Mouse (Mus musculus) lung, embryonic 16.5 days (tissue): ENCODE measurements around the gene H2afy2. TPM values are rescaled to one million over a fixed set of nuclear protein-coding genes. Genes with fewer than 3 reads are reported as not detected.
A peak's percentile ranks its signal among the peaks of the same experiment; 100 is the strongest.

ENCODE experiments used
- ATAC-seq: fragments of 200-750 bp; cut with Nextera tagmentation; 2 replicates; pipeline ENCODE4 v1.8.0; 2017; ENCODE audit warnings: low read depth, mild to moderate bottlenecking, moderate library complexity
- H3K27ac ChIP-seq: fragments of 300-500 bp; sonication (generic); 2 replicates; pipeline ENCODE4 v1.5.1; 2014; ENCODE audit warnings: mild to moderate bottlenecking, control low read depth, low read length
- H3K27me3 ChIP-seq: fragments of 300-500 bp; sonication (generic); 2 replicates; pipeline ENCODE4 v1.6.1; 2014; ENCODE audit warnings: low read depth, low read length, mixed read lengths; ENCODE audit not compliant: control insufficient read depth, insufficient read depth
- H3K36me3 ChIP-seq: fragments of 300-500 bp; sonication (generic); 2 replicates; pipeline ENCODE4 v1.6.1; 2014; ENCODE audit warnings: low read length; ENCODE audit not compliant: control insufficient read depth, insufficient read depth
- H3K4me1 ChIP-seq: fragments of 300-500 bp; sonication (generic); replicated peaks from 2 replicates; pipeline ENCODE4 v1.6.1; 2014; ENCODE audit warnings: low read length, mixed read lengths; ENCODE audit not compliant: control insufficient read depth, insufficient read depth
- H3K4me2 ChIP-seq: fragments of 300-500 bp; sonication (generic); 2 replicates; pipeline ENCODE4 v1.6.1; 2014; ENCODE audit warnings: low read depth, low read length, control low read depth
- H3K4me3 ChIP-seq: fragments of 300-500 bp; sonication (generic); 2 replicates; pipeline ENCODE4 v1.5.1; 2014; ENCODE audit warnings: mild to moderate bottlenecking, low read length, control low read depth
- H3K9ac ChIP-seq: fragments of 300-500 bp; sonication (generic); 2 replicates; pipeline ENCODE4 v1.6.1; 2014; ENCODE audit warnings: low read length, control low read depth
- H3K9me3 ChIP-seq: fragments of 300-500 bp; sonication (generic); 2 replicates; pipeline ENCODE4 v1.6.1; 2016; ENCODE audit warnings: low read length; ENCODE audit not compliant: control insufficient read depth
- WGBS: fragments of 180-500 bp; shearing (Covaris S2); extraction: QIAGEN DNeasy Blood & Tissue Kit; methylation state at CpG from one replicate; pipeline ENCODE4 v1.1.7; 2014; 5-methylcytosine and 5-hydroxymethylcytosine counted together
- polyA plus RNA-seq: library from polyadenylated mRNA; unstranded; fragments of >200 nt; fragmentation: Nextera tagmentation; extraction: Ambion mirVana; gene quantifications from 2 replicates; pipeline ENCODE4 v1.2.1, GENCODE M21; 2015

The H2afy2 gene
- polyA plus RNA-seq, 1 experiment from 2014 or later: 107 TPM

DNA sequence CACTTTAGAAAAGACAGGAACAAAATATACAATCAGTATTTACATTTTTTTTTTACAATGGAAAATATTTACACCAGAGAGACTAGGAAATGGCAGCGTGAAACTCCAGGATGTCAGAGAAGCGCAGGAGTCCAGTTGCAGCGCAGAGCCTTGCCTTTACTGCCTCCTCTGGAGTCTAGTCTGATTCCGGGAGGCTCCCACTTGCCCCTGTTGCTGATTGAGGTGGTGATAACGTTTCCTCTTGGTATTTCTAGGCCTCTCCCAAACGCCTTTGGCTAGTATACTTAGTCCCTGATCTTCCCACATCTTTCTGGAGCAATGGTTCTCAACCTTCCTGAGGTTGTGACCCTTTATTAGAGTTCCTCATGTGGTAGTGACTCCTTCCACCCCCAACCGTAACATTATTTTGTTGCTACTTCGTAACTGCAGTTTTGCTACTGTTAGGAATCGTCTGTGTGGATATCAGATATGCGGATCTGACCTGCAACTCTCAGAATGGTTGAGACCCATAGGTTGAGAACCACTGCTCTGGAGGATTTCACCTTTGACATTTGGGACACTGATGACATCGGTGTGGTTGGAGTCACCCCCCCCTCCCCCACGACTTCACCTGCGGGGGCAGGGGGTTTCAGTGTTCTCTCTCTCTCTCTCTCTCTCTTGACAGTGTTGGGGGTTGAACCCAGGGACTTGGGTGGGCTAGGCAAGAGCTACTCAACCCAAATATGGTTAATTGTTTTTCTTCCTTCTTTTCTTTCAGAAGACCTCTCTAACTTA lies 42.2 kb upstream of the H2afy2 start:
- Histone ChIP-seq H3K4me2 (no peak overlapping the region), H3K9me3 (no peaks in the 10 kb centered on the region), H3K27ac (no peak overlapping the region), H3K4me3 (no peak overlapping the region), H3K36me3 (no peaks in the 10 kb centered on the region), H3K27me3 (no peaks in the 10 kb centered on the region), H3K9ac (no peak overlapping the region), H3K4me1 (peaks cover 8% of the 10 kb centered on the region)
- WGBS: 59% methylated on average over 13 of the region's 13 CpGs
- ATAC-seq: no peak

DNA sequence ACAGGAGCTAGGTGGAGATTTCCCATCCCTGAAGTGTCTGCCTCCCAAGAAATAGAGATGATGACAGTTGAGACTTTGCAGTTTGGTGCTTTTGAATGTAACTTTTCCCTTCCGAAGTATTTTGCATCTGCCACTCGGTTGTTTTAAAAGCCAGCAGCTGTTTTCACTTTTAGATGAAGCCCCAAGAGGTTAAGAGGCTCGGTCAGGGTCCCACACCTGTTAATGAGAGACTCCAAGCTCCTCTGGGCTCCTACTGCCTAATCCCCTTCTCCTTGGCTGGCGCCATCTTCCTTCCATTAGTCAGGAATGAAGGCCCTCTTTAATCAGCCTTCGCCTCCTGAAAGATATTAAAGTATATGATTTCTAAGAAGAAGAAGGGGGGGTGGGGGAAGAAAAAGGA lies 41.6 kb upstream of the H2afy2 start:
- Histone ChIP-seq H3K27ac (no peak overlapping the region), H3K4me1 (peaks cover 8% of the 10 kb centered on the region), H3K9ac (no peak overlapping the region), H3K4me3 (no peak overlapping the region), H3K36me3 (no peaks in the 10 kb centered on the region), H3K4me2 (no peak overlapping the region), H3K27me3 (no peaks in the 10 kb centered on the region), H3K9me3 (no peaks in the 10 kb centered on the region)
- 55% methylated on average over 5 of the region's 5 CpGs for WGBS
- ATAC-seq: no peak

DNA sequence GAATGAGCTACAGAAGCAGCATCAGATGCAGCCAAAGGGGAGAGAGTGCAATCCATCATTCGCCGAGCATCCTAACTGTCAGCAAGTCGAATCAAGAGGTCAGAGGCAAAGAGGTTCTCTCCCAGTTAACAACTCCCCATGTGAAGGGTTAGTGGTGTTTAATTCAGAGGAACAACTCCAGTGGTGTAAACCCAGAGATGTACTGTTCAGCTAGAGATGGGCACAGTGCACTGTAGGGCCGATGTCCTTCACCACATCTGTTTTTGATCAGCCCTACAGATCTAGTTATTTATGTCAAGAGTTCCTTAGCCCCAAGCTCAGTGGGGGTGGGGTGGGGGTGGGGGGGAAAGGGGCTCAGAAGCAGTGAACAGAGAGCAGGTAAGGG lies 39.8 kb upstream of the H2afy2 start:
- ATAC-seq: no peak
- H3K4me1 ChIP-seq: peaks cover 8% of the 10 kb centered on the region
- no peak overlapping the region for H3K9ac ChIP-seq
- H3K9me3 ChIP-seq: no peaks in the 10 kb centered on the region
- H3K4me2 ChIP-seq: no peak overlapping the region
- no peak overlapping the region for H3K27ac ChIP-seq
- WGBS: 39% methylated on average over 4 of the region's 4 CpGs
- H3K36me3 ChIP-seq: no peaks in the 10 kb centered on the region
- H3K4me3 ChIP-seq: no peak overlapping the region
- no peaks in the 10 kb centered on the region for H3K27me3 ChIP-seq

DNA sequence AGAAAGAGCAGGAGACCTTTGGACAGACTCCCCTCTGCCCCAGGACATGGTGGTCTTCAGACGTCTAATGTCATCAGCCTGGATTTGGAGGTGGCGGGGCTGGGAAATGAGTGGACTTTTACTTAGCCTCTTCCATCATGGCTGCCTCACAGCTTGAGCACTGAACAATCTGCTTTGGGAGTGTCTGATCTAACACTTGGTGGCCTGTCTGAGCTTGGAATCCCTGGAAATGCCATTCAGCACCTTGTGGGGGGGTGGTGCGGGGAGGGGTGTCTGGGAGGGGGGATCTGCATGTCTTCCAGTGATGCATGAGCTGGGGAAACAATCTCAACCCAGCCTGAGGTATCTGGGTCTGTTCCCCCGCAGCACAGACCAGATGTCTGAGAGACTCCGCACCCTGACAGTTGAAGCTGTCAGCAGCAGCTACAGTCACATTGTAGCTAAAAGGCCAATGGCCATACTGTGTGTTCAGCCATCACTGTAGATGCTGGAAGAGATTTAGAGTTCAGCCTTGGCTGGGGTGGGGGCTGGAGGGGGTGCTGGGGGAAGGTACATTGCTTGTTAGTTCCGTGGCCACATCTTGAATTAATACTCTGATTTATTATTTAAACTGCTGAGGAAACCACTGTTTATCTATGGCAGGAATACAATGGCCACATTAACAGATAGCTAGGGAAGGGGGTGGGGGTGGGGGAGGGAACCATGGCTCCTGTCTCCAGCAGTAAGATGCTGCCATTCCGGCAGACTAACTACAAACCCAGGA lies 39.2 kb upstream of the H2afy2 start:
- Histone ChIP-seq H3K36me3 (no peaks in the 10 kb centered on the region), H3K4me3 (no peak overlapping the region), H3K4me2 (no peak overlapping the region), H3K27me3 (no peaks in the 10 kb centered on the region), H3K4me1 (peaks cover 8% of the 10 kb centered on the region), H3K9ac (no peak overlapping the region), H3K27ac (no peak overlapping the region), H3K9me3 (no peaks in the 10 kb centered on the region)
- peak; percentile 17; the same call in 1 of the 2 replicates for ATAC-seq
- 37% methylated on average over 7 of the region's 7 CpGs for WGBS

GRCm38 (mm10) chr10:61820050-61820449 lies 36.1 kb upstream of the H2afy2 start:
- no peak overlapping the region for H3K27ac ChIP-seq
- H3K36me3 ChIP-seq: no peaks in the 10 kb centered on the region
- no peaks in the 10 kb centered on the region for H3K4me1 ChIP-seq
- no peak for ATAC-seq
- no peak overlapping the region for H3K4me2 ChIP-seq
- no peak overlapping the region for H3K9ac ChIP-seq
- H3K9me3 ChIP-seq: no peaks in the 10 kb centered on the region
- no peaks in the 10 kb centered on the region for H3K27me3 ChIP-seq
- WGBS: 58% methylated on average over 9 of the region's 9 CpGs
- no peak overlapping the region for H3K4me3 ChIP-seq

DNA sequence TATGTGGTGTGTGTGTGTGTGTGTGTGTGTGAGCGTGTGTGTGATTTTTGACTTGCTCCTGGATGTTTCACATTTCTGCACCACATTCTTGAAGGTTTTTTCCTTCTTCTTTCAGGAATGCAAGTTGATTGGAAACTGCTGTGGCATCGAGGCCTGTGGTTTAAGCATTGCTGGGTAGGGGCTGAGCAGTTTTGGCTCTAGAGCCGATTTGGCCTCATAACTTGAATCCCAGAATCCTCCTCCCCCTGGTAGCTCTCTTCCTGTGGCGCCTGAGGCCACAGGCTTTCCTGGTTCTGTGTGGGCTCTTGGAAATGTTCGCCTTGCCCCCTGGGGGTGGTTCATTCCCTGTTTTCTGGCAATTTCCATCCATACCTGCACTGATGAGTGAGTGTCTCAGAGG lies 28.0 kb upstream of the H2afy2 start:
- Histone ChIP-seq H3K4me2 (no peak overlapping the region), H3K27ac (no peak overlapping the region), H3K36me3 (no peaks in the 10 kb centered on the region), H3K9me3 (no peaks in the 10 kb centered on the region), H3K9ac (no peak overlapping the region), H3K4me3 (no peak overlapping the region), H3K27me3 (no peaks in the 10 kb centered on the region), H3K4me1 (no peaks in the 10 kb centered on the region)
- WGBS: 60% methylated on average over 5 of the region's 5 CpGs
- no peak for ATAC-seq

DNA sequence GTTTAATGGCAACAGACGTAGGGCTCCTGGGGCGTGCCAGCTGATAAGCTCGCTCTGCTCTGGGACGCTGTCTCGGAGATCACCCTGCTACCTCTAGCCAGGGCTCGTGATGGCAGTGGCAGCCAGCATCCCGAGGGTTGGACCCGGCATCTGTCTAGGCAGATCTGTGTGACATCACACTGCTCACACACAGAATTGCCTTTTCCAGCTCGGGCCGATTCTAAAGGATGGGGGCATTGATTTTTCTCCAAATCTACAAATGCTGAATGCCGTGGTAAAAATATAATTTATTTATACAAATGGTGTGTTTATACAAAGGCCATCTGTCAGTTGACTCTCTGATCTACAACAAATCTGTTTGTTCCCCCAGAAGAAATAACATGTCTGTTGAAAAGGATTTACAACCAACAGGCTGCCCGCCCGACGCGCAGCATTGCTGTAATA lies 14.2 kb upstream of the H2afy2 start:
- H3K9ac ChIP-seq: no peak overlapping the region
- ATAC-seq: peak; percentile 66
- H3K9me3 ChIP-seq: 0 out of 2 replicates have a peak, but pooled peaks cover 2% of the 10 kb centered on the region

GRCm38 (mm10) chr10:61795458-61795857 lies 11.5 kb upstream of the H2afy2 start:
- Histone ChIP-seq H3K27me3 (no peaks in the 10 kb centered on the region), H3K4me2 (peak overlapping the region; percentile 24; the same call in 1 of the 2 replicates), H3K27ac (no peak overlapping the region), H3K4me1 (peaks cover 4% of the 10 kb centered on the region; the same call in 1 of the 2 replicates), H3K9me3 (no peaks in the 10 kb centered on the region), H3K36me3 (no peaks in the 10 kb centered on the region), H3K9ac (no peak overlapping the region), H3K4me3 (no peak overlapping the region)
- ATAC-seq: no peak
- 25% methylated on average over 8 of the region's 8 CpGs for WGBS

More for the DNA sequence above, 14.2 kb upstream of the H2afy2 start:
- 43% methylated on average over 15 of the region's 15 CpGs for WGBS
- Histone ChIP-seq H3K36me3 (no peaks in the 10 kb centered on the region), H3K27me3 (no peaks in the 10 kb centered on the region), H3K27ac (no peak overlapping the region), H3K4me2 (peak overlapping the region; percentile 14; the same call in 1 of the 2 replicates), H3K4me3 (no peak overlapping the region), H3K4me1 (peaks cover 4% of the 10 kb centered on the region; the same call in 1 of the 2 replicates)

DNA sequence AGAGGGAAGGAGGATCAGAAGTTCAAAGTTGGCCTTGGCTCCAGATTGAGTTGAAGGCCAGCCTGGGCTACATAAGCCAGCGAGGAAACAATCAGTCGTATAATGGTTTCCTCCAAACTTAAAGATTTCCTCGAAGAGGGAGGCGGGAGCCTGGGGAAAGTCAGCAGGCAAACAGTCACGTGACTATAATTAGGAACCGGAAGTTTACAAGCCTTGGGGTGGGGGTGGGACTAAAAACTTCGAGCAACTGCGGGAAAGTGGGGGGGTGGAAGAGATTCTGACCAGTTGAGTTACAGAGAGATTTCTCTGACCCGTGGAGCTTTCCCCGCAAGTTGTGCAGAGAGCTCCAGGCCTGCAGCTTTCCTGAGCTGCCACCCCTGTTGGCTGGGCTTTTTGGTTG lies 11.0 kb upstream of the H2afy2 start:
- Histone ChIP-seq H3K36me3 (no peaks in the 10 kb centered on the region), H3K4me2 (peak overlapping the region; percentile 24; the same call in 1 of the 2 replicates), H3K9me3 (no peaks in the 10 kb centered on the region), H3K4me3 (no peak overlapping the region), H3K9ac (no peak overlapping the region), H3K27ac (no peak overlapping the region), H3K4me1 (peaks cover 4% of the 10 kb centered on the region; the same call in 1 of the 2 replicates), H3K27me3 (no peaks in the 10 kb centered on the region)
- WGBS: 41% methylated on average over 10 of the region's 10 CpGs
- no peak for ATAC-seq
